Mouse (Mus musculus) left cerebral cortex, adult 8-10 months (tissue): ENCODE results near the gene Neu3. TPM values are rescaled to one million over a fixed set of nuclear protein-coding genes. Genes with fewer than 3 reads are reported as not detected.

Experiments used
- DNase-seq, 2 experiments: peaks; one replicate each; pipeline ENCODE4 v3.0.0; 2022; ENCODE audit warnings: low spot score in 2 of 2
- total RNA-seq, 4 experiments: library from RNA; stranded (reverse); gene quantifications; 2 replicates each; pipeline ENCODE4 v1.2.4; 2022

The Neu3 gene
- total RNA-seq, 4 experiments from 2014 or later: 2.9 to 5.0 (median 4.2) TPM

DNA sequence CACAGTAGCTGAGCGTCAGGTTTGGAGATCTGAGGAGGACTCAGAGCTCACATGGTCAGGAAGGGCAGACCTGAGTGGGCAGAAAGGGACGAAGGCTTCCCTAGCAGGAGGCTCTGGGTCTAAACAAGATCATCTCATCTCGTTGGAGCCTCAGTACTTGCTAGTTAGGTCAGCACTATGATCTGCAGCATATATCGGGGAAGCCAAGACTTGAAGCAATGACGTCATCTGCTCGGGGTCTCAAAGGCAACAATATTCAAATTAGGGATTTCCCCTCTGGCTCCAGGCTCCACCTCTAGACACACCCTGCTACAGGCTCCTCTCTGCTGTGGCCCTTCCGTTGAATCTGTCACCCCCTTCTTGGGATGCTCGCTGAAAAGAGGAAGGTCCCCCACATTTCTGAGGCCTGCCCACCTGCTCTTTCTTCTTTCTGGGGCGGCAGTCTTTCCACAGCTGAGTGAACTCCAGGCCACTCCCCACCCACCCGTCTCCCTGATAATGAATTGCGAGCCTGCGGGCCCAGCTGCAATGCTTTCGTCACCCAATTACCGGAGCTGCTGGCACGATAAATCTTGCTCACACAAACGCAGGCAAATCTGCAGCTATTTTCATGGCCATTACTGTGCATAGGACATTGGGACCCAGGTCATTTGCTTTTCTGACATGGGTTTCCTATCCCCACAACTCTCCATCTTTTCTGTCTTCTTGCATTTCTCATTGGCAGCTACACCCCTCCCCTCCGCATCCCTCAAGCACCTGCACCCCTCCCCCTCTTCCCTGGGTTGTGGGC is 32.8 kb downstream of the Neu3 start:
- no peak for DNase-seq

DNA sequence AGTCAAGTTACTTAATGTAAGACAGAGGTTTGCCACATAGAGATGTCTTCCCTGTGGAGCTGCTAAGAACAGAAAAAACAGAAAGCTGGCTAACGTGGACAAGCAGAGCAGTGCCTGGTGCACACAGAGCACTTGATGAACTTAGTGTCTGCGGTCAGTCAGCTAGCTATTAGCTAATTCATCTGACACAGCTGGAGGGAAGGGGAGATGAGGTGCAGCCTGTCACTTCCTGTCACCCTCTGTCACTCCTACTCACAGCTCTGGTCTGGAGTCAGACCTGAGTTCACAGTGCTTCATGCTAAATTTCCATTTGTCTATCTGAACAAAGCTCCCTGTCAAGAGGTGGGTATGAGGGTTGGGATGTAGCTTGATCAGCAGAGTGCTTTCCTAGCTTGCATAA is 34.1 kb downstream of the Neu3 start:
- no peak for DNase-seq

- no peak for DNase-seq
Observed at GRCm38 (mm10) chr7:99790816-99791215, 37.4 kb downstream of the Neu3 start.

DNA sequence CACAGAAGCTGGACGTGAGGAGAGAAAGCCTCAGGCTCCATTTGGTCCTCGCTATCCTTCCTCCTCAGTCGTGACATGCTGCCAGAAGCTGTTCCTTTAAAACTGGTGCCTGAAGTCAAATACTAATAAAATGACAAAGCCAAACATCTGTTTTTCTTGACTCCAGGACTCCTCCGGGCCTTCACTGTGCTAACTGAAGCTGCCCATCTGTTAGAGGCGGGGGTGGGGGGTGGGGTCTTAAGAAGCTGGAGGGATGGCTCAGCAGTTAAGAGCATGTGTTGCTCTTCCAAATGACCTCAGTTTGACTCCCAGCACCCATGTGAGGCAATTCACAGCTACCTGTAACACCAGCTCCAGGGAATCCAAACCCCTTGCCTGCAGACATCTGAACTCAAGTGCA is 39.7 kb downstream of the Neu3 start:
- DNase-seq: no peak

DNA sequence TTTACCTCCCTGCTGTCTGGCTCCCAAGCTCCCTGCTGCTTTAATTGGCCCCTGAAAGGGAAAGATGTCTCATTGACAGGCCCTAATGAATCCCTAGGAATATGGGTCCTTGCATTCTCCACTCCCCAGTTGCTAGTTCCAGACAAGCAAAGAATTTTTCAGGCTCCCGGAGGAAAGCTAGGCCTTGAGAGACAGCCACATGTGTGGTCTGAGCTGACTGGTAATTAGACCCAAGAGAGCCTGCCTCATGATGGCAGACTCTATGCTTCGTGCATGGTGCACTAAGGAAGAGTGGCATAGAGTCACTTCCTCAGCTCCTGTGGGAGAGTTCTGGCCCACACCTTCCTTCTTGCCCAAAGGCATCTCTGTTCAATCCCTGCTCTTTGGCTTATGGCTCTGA is 40.3 kb downstream of the Neu3 start:
- DNase-seq: no peak

- DNase-seq: no peak
Observed at GRCm38 (mm10) chr7:99786774-99787173, 41.4 kb downstream of the Neu3 start.

DNA sequence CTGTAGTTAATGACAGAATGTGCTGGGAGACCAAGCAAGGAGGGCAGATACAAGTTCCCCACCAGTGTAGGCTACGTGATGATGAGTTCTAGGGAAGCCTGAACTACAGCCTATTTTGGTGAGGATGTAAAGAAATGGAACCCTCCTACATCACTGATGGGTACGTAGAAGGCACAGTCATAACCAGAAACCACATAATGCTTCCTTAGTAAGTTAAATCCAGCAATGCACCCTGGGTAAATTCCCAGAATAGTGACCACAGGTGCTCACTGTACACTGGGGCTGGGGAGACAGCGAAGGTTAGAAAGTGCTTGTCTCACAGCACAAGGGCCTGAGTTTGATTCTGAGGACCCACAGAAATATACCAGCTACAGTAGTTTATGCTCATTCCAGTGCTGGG is 42.7 kb downstream of the Neu3 start:
- no peak for DNase-seq

DNA sequence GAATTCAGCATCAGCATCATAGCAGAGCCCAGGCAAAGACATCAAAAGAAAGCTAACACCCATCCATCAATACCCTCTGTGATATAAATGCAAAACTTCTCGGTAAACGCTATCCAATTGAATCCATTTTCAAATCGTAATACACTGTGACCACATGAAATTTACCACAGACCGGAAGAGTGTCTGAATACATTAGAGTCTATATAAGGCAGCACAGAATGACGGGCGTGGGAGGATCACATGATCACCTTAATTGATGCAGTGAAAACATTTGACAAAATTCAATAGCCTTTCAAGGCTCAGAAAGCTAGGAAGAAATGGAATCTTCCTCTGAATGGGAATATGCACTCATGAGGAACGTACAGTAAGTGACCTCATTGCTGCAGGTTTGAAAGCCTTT is 44.8 kb downstream of the Neu3 start:
- DNase-seq: no peak

DNA sequence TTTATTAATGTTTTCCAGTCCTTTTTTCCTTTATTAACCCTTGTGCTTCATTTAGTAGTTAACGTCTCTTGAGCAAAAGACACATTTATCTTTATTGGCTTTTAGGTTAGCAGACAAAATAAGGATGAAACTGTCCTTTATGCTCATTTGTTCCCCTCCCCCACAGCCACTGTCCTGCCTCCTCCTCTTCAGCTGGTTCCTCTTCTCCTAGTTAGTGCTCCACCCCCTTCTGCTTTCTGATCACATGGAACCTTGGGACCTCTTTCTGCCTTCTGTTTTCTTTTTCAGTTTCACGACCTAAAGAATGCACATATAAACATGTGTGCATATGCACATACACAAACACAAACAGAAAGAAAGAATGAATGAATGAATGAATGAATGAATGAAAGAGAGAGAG is 46.3 kb downstream of the Neu3 start:
- DNase-seq: no peak

GRCm38 (mm10) chr7:99781385-99781784 is 46.8 kb downstream of the Neu3 start:
- DNase-seq: no peak

- DNase-seq: no peak
Observed at GRCm38 (mm10) chr7:99763207-99763606, 65.0 kb downstream of the Neu3 start, which contains the start of gene Olfr521. TSS of gene Olfr521 (plus strand) at chr7:99763507.

Other genes with a start within 250 kb of the Neu3 start
- gene Tpbgl, start 201.3 kb downstream of the Neu3 start, total RNA-seq: 1 to 10 TPM; 3.8 to 6.5 (median 4.7) TPM
- gene Slco2b1, start 117.1 kb downstream of the Neu3 start, total RNA-seq: 10 to 100 TPM; 11.9 to 20.5 (median 16.2) TPM
- gene Olfr520, start 98.1 kb downstream of the Neu3 start, total RNA-seq: under 1 TPM in 1 of 4 experiments, not detected in 3; 0.46 TPM
- not detected for gene Olfr521, start 64.9 kb downstream of the Neu3 start, total RNA-seq
- gene Xrra1, start 30.7 kb upstream of the Neu3 start, total RNA-seq: 1 to 10 TPM; 1.2 to 2.2 (median 1.4) TPM
- 10 to 100 TPM; 93.8 to 95.8 (median 95.0) TPM for gene Spcs2, start 35.0 kb upstream of the Neu3 start, total RNA-seq
- 10 to 100 TPM; 49.0 to 54.0 (median 51.9) TPM for gene Rnf169, start 152.0 kb upstream of the Neu3 start, total RNA-seq
- gene Chrdl2, start 177.8 kb upstream of the Neu3 start, total RNA-seq: under 1 TPM; 0.19 to 0.61 (median 0.48) TPM